Mouse (Mus musculus): ENCODE results near the gene Ttc39b. TPM values are rescaled to one million over a fixed set of nuclear protein-coding genes. Genes with fewer than 3 reads are reported as not detected.

The Ttc39b gene
- polyA plus RNA-seq, 1 experiment from 2014 or later = 1.5 TPM

DNA sequence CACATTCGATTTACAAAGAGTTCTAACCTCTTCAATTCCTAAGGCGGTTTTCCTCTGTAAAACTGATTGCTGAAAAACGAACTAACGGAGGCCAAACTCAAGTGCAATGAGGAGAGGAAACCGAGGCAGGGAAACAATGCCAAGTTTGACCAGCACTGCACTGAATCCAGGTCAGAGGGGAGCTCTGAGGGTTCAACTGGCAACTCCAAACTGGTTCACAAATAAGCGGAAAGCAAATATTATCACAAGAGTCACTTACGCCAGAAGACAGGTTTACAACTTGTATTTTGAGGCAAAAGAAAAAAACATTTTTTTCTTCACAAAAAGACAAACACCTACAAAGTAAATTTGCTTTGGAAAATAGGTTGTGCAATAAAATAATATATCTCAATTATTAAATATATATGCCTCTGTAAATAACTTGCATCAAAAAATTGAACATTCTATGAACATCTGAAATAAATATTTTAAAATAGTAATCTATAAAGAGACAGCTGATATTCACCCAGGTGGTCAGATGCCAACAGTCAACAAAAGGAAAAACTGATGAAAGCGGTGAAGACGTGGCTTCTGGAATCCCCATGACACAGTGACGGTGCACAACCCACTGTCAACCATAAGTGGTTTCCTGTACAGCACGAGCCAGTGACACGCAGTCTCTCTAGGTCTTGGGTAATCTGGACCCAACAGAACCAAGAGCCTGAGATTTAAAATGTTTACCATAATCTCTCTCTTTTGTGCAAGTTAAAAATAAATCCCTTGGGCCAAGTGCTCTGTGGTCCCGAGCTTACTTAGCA, 103.1 kb downstream of the Ttc39b start:
- Histone ChIP-seq H3K27ac (ENCODE audit: low read length) (no peak overlapping the region), H3K9me3 (replicated peaks; ENCODE audit: control insufficient read depth, low read length) (no peaks in the 10 kb centered on the region), H3K9ac (ENCODE audit: low read depth, low read length) (no peak overlapping the region), H3K36me3 (ENCODE audit: control insufficient read depth, insufficient read depth) (no peaks in the 10 kb centered on the region), H3K4me3 (ENCODE audit: low read depth, low read length) (no peak overlapping the region), H3K4me1 (ENCODE audit: control insufficient read depth, low read depth, low read length) (no peaks in the 10 kb centered on the region), H3K4me2 (ENCODE audit: low read depth, low read length) (no peak overlapping the region), H3K27me3 (ENCODE audit: control insufficient read depth, insufficient read depth, low read depth, low read length) (no peaks in the 10 kb centered on the region)
- 50% methylated on average over 13 of the region's 13 CpGs for WGBS (ENCODE audit: insufficient replicate concordance)
- no peak for ATAC-seq (ENCODE audit: low read depth)

DNA sequence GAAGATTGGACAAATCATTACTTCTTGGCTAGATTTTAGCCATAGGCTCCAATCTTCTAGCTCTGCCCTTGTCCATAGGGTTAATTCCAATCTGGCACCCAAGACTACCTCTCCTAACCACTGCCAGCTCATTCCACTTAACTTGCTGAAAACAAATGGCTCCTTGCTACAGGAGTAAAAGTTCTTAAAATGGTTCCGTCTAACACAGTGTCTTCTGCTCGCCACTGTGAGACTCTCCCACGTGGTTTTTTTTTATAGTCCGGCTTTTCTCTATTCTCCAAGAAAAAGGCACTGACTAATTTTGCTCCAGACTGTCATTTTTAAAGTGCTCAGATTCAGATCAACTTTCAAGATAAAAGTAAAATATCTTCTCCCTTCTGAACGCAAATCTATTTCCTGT, 104.8 kb downstream of the Ttc39b start:
- Histone ChIP-seq H3K4me1 (ENCODE audit: control insufficient read depth, low read depth, low read length) (no peaks in the 10 kb centered on the region), H3K36me3 (ENCODE audit: control insufficient read depth, insufficient read depth) (no peaks in the 10 kb centered on the region), H3K4me2 (ENCODE audit: low read depth, low read length) (no peak overlapping the region), H3K9me3 (replicated peaks; ENCODE audit: control insufficient read depth, low read length) (no peaks in the 10 kb centered on the region), H3K27me3 (ENCODE audit: control insufficient read depth, insufficient read depth, low read depth, low read length) (no peaks in the 10 kb centered on the region), H3K9ac (ENCODE audit: low read depth, low read length) (no peak overlapping the region), H3K4me3 (ENCODE audit: low read depth, low read length) (no peak overlapping the region), H3K27ac (ENCODE audit: low read length) (no peak overlapping the region)
- ATAC-seq (ENCODE audit: low read depth) = no peak
- 60% methylated on average over 5 of the region's 5 CpGs for WGBS (ENCODE audit: insufficient replicate concordance)

DNA sequence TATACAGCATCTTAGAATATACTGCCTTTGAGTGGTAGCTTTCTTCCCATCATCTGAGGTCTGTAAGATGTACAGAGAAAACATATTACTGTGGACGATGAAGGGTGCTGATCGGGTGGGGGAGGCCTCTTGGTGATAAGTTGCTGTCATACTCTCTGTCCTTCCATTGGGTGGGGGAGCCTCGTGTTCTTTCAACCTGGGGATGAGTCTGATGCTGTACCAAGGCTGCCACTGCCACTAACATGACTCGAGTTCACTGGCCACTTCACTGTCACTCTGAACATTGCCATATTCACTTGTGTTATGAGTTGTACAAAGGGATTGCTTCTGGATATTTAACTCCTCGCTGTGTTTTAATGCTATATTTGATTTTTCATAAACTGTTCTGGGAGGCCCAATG, 106.9 kb downstream of the Ttc39b start:
- H3K9me3 ChIP-seq (replicated peaks; ENCODE audit: control insufficient read depth, low read length) = no peaks in the 10 kb centered on the region
- no peak overlapping the region for H3K27ac ChIP-seq (ENCODE audit: low read length)
- H3K4me2 ChIP-seq (ENCODE audit: low read depth, low read length) = no peak overlapping the region
- no peak for ATAC-seq (ENCODE audit: low read depth)
- no peak overlapping the region for H3K4me3 ChIP-seq (ENCODE audit: low read depth, low read length)
- H3K27me3 ChIP-seq (ENCODE audit: control insufficient read depth, insufficient read depth, low read depth, low read length) = no peaks in the 10 kb centered on the region
- no peaks in the 10 kb centered on the region for H3K4me1 ChIP-seq (ENCODE audit: control insufficient read depth, low read depth, low read length)
- no peaks in the 10 kb centered on the region for H3K36me3 ChIP-seq (ENCODE audit: control insufficient read depth, insufficient read depth)
- H3K9ac ChIP-seq (ENCODE audit: low read depth, low read length) = no peak overlapping the region
- 59% methylated on average over 5 of the region's 5 CpGs for WGBS (ENCODE audit: insufficient replicate concordance)

DNA sequence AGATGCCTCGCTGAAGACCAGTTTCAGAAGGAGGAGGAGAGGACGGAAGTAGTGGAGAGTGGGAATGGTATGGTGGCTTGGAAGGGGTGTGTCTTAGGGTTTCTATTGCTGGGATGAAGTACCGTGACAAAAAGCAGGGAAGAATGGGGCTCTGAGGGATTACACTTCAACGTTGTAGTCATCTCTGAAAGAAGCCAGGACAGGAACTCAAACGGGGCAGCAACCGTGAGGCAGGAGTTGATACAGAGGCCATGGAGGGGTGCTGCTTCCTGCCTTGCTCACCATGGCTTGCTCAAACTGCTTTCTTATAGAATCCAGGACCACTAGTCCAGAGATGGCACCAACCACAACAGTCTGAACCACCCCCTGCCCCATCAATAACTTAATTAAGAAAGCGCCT, 107.7 kb downstream of the Ttc39b start:
- no peak for ATAC-seq (ENCODE audit: low read depth)
- 54% methylated on average over 7 of the region's 7 CpGs for WGBS (ENCODE audit: insufficient replicate concordance)

DNA sequence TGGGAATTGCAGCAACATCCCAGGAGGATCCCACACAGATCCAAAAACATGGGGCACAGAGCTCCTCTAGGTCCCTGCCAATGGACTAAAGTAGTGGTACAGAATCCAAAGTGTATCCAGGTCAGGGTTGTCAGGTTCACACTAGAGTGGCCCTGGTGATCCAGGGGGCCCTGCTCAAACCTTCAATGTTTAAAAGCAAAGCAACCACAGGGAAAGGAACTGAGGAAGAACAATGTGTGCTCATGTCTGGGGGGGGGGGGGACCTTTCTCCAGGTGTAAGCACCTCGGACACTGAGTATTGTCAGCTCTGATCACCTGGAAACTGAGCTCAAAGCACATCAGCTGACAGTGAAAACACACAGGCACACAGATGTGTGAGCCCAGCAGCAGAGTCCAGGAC, 108.3 kb downstream of the Ttc39b start:
- no peak for ATAC-seq (ENCODE audit: low read depth)
- Histone ChIP-seq H3K4me1 (ENCODE audit: control insufficient read depth, low read depth, low read length) (no peaks in the 10 kb centered on the region), H3K9me3 (replicated peaks; ENCODE audit: control insufficient read depth, low read length) (no peaks in the 10 kb centered on the region), H3K27ac (ENCODE audit: low read length) (no peak overlapping the region), H3K4me2 (ENCODE audit: low read depth, low read length) (no peak overlapping the region), H3K4me3 (ENCODE audit: low read depth, low read length) (no peak overlapping the region), H3K27me3 (ENCODE audit: control insufficient read depth, insufficient read depth, low read depth, low read length) (no peaks in the 10 kb centered on the region), H3K9ac (ENCODE audit: low read depth, low read length) (no peak overlapping the region), H3K36me3 (ENCODE audit: control insufficient read depth, insufficient read depth) (no peaks in the 10 kb centered on the region)
- WGBS (ENCODE audit: insufficient replicate concordance) = 77% methylated on average over 1 of the region's 1 CpGs

More for the DNA sequence above, 107.7 kb downstream of the Ttc39b start:
- no peak overlapping the region for H3K9ac ChIP-seq (ENCODE audit: low read depth, low read length)
- H3K4me2 ChIP-seq (ENCODE audit: low read depth, low read length) = no peak overlapping the region
- H3K4me1 ChIP-seq (ENCODE audit: control insufficient read depth, low read depth, low read length) = no peaks in the 10 kb centered on the region
- no peak overlapping the region for H3K4me3 ChIP-seq (ENCODE audit: low read depth, low read length)
- H3K36me3 ChIP-seq (ENCODE audit: control insufficient read depth, insufficient read depth) = no peaks in the 10 kb centered on the region
- H3K27ac ChIP-seq (ENCODE audit: low read length) = no peak overlapping the region
- no peaks in the 10 kb centered on the region for H3K27me3 ChIP-seq (ENCODE audit: control insufficient read depth, insufficient read depth, low read depth, low read length)
- H3K9me3 ChIP-seq (replicated peaks; ENCODE audit: control insufficient read depth, low read length) = no peaks in the 10 kb centered on the region

DNA sequence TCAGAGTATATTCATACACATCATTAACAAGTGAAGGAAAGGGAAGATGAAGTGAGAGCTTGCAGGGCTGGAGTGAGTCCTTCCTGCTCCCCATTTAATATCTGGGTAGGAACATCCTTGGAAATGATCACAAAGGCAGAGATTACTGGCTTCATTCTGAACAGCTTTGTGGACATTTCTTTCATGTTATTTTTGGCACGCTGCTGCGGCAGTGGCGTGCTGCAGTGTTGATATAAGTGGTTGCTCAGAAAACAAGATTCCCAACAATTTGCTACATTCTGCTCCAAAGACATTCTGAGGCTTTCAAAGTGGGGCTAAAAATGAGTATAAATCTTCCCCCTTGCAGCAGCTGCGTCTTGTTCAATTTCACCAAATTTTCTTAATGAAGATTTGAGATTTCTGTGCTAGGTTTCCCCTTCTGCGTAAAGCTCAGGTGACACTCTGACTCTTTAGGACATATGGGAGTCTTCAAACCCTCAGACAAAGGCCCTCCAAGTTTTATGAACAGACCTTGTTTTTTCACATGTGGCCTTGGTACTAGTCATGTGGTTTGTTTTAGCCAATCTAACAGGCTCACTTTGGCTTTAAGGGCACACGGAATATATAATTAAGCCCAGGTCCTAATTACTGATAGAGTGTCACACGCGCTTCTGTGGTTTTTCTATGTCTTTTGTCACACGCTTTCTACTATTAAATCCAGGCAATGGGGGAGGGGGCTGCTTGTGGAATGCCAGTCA, 109.1 kb downstream of the Ttc39b start:
- no peak overlapping the region for H3K27ac ChIP-seq (ENCODE audit: low read length)
- no peaks in the 10 kb centered on the region for H3K27me3 ChIP-seq (ENCODE audit: control insufficient read depth, insufficient read depth, low read depth, low read length)
- no peak overlapping the region for H3K9ac ChIP-seq (ENCODE audit: low read depth, low read length)
- H3K4me1 ChIP-seq (ENCODE audit: control insufficient read depth, low read depth, low read length) = no peaks in the 10 kb centered on the region
- H3K9me3 ChIP-seq (replicated peaks; ENCODE audit: control insufficient read depth, low read length) = no peaks in the 10 kb centered on the region
- no peak overlapping the region for H3K4me3 ChIP-seq (ENCODE audit: low read depth, low read length)
- no peaks in the 10 kb centered on the region for H3K36me3 ChIP-seq (ENCODE audit: control insufficient read depth, insufficient read depth)
- no peak for ATAC-seq (ENCODE audit: low read depth)
- WGBS (ENCODE audit: insufficient replicate concordance) = 69% methylated on average over 9 of the region's 9 CpGs
- no peak overlapping the region for H3K4me2 ChIP-seq (ENCODE audit: low read depth, low read length)

DNA sequence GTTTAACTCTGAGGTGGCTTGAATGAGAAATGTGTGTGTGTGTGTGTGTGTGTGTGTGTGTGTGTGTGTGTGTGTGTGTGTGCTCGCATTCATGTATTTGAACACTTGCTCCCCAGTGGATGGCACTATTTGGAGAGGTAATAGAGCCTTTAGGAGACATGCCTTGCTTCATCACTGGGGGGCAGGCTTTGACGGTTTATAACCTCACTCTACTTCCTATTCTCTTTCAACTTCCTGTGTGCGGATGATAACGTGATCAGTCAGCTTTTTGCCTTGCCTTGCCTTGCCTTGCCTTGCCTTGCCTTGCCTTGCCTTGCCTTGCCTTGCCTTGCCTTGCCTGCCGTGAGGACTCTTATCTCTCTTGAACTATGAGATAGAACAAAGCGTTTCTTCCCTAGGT, 110.3 kb downstream of the Ttc39b start:
- no peak for ATAC-seq (ENCODE audit: low read depth)
- no peak overlapping the region for H3K27ac ChIP-seq (ENCODE audit: low read length)
- no peaks in the 10 kb centered on the region for H3K9me3 ChIP-seq (replicated peaks; ENCODE audit: control insufficient read depth, low read length)
- no peaks in the 10 kb centered on the region for H3K4me1 ChIP-seq (ENCODE audit: control insufficient read depth, low read depth, low read length)
- H3K9ac ChIP-seq (ENCODE audit: low read depth, low read length) = no peak overlapping the region
- H3K27me3 ChIP-seq (ENCODE audit: control insufficient read depth, insufficient read depth, low read depth, low read length) = no peaks in the 10 kb centered on the region
- H3K4me2 ChIP-seq (ENCODE audit: low read depth, low read length) = no peak overlapping the region
- WGBS (ENCODE audit: insufficient replicate concordance) = 49% methylated on average over 6 of the region's 6 CpGs
- H3K36me3 ChIP-seq (ENCODE audit: control insufficient read depth, insufficient read depth) = no peaks in the 10 kb centered on the region
- H3K4me3 ChIP-seq (ENCODE audit: low read depth, low read length) = no peak overlapping the region

DNA sequence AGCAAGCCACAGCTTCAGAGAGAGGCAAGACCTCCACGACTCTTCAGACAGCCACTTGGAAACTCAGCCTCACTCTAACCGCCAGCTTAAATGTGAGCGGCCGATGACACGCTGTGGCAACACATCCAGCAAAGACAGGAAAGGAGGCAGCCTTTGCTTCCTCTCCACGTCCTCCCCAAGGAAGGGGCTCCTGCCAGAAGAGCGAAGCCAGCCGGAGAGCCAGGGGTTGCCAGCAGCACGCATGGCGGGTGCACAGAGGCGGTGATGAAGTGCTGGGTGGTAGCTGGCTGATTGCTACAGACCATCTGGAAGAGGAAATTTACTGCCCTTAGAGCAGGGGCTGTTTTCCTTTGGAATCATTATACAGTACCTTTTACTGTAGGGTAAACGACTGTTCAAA, 112.3 kb downstream of the Ttc39b start:
- no peaks in the 10 kb centered on the region for H3K27me3 ChIP-seq (ENCODE audit: control insufficient read depth, insufficient read depth, low read depth, low read length)
- H3K27ac ChIP-seq (ENCODE audit: low read length) = no peak overlapping the region
- H3K4me1 ChIP-seq (ENCODE audit: control insufficient read depth, low read depth, low read length) = no peaks in the 10 kb centered on the region
- H3K4me3 ChIP-seq (ENCODE audit: low read depth, low read length) = no peak overlapping the region
- H3K4me2 ChIP-seq (ENCODE audit: low read depth, low read length) = no peak overlapping the region
- H3K36me3 ChIP-seq (ENCODE audit: control insufficient read depth, insufficient read depth) = no peaks in the 10 kb centered on the region
- no peaks in the 10 kb centered on the region for H3K9me3 ChIP-seq (replicated peaks; ENCODE audit: control insufficient read depth, low read length)
- WGBS (ENCODE audit: insufficient replicate concordance) = 27% methylated on average over 12 of the region's 12 CpGs
- no peak overlapping the region for H3K9ac ChIP-seq (ENCODE audit: low read depth, low read length)
- ATAC-seq (ENCODE audit: low read depth) = no peak

DNA sequence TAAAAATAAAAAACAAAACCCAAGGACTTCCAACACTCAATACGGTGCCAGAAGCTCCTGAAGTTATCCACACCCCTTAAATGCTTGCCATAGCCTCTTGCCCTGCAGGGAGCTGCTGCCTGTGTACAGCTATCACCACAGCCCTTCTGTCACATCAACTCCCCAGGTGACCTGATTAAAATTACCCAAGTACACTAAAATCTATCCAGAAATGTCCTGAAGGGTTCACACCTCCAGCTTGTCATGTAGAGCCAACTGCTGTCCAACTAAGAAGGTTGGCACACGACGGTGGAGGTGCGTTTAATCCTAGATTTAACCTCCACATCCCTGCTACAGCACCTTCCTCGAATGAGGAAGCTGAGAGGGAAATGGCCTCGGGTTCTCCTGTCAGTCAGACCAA, 113.6 kb downstream of the Ttc39b start:
- no peaks in the 10 kb centered on the region for H3K9me3 ChIP-seq (replicated peaks; ENCODE audit: control insufficient read depth, low read length)
- no peak overlapping the region for H3K4me3 ChIP-seq (ENCODE audit: low read depth, low read length)
- H3K27ac ChIP-seq (ENCODE audit: low read length) = no peak overlapping the region
- no peaks in the 10 kb centered on the region for H3K36me3 ChIP-seq (ENCODE audit: control insufficient read depth, insufficient read depth)
- H3K4me1 ChIP-seq (ENCODE audit: control insufficient read depth, low read depth, low read length) = no peaks in the 10 kb centered on the region
- no peaks in the 10 kb centered on the region for H3K27me3 ChIP-seq (ENCODE audit: control insufficient read depth, insufficient read depth, low read depth, low read length)
- no peak for ATAC-seq (ENCODE audit: low read depth)
- H3K4me2 ChIP-seq (ENCODE audit: low read depth, low read length) = no peak overlapping the region
- WGBS (ENCODE audit: insufficient replicate concordance) = 49% methylated on average over 6 of the region's 6 CpGs
- no peak overlapping the region for H3K9ac ChIP-seq (ENCODE audit: low read depth, low read length)

Data from liver, embryonic 16.5 days (tissue).